Mouse (Mus musculus): ENCODE measurements at regions not wholly inside any gene's neighbourhood (a gene's known extent, or its start where the extent isn't known, plus 50 kb on each side); places are given as distances from the start of the nearest gene placed in this dataset.

GRCm38 (mm10) chr4:91180241-91181096 lies 220.1 kb downstream of the Elavl2 start:
- DNase-seq (ENCODE audit: low spot score in 2 of 2): no peak

GRCm38 (mm10) chr4:91164280-91165121 lies 236.1 kb downstream of the Elavl2 start:
- DNase-seq (ENCODE audit: low spot score in 2 of 2): no peak

GRCm38 (mm10) chr4:91157047-91157446 lies 243.5 kb downstream of the Elavl2 start:
- DNase-seq (ENCODE audit: low spot score in 2 of 2): no peak

GRCm38 (mm10) chr4:91144666-91145065 lies 255.9 kb downstream of the Elavl2 start:
- DNase-seq (ENCODE audit: low spot score in 2 of 2): no peak

- DNase-seq (ENCODE audit: low spot score in 2 of 2): peak in 1 of 2 experiments; percentile 2
Observed at GRCm38 (mm10) chr4:91143906-91144305, 256.7 kb downstream of the Elavl2 start.

GRCm38 (mm10) chr4:91135327-91135726 lies 265.3 kb downstream of the Elavl2 start:
- DNase-seq (ENCODE audit: low spot score in 2 of 2): no peak

GRCm38 (mm10) chr4:91132266-91132665 lies 268.3 kb downstream of the Elavl2 start:
- DNase-seq (ENCODE audit: low spot score in 2 of 2): peak in 1 of 2 experiments; percentile 44

GRCm38 (mm10) chr4:91120277-91120676 lies 280.3 kb downstream of the Elavl2 start:
- no peak for DNase-seq (ENCODE audit: low spot score in 2 of 2)

- peak; percentile 20 to 42 for DNase-seq (ENCODE audit: low spot score in 2 of 2)
Observed at GRCm38 (mm10) chr4:91116807-91117609, 283.6 kb downstream of the Elavl2 start.

GRCm38 (mm10) chr4:91111684-91112681 lies 288.6 kb downstream of the Elavl2 start:
- peak; percentile 50 to 81 for DNase-seq (ENCODE audit: low spot score in 2 of 2)

- DNase-seq (ENCODE audit: low spot score in 2 of 2): no peak
Observed at GRCm38 (mm10) chr4:91096086-91096485, 304.5 kb downstream of the Elavl2 start.

- no peak for DNase-seq (ENCODE audit: low spot score in 2 of 2)
Observed at GRCm38 (mm10) chr4:91094382-91094781, 306.2 kb downstream of the Elavl2 start.

- peak in 1 of 2 experiments; percentile 30 for DNase-seq (ENCODE audit: low spot score in 2 of 2)
Observed at GRCm38 (mm10) chr4:91093885-91094284, 306.7 kb downstream of the Elavl2 start.

- peak; percentile 11 to 31 for DNase-seq (ENCODE audit: low spot score in 2 of 2)
Observed at GRCm38 (mm10) chr4:91092323-91092722, 308.3 kb downstream of the Elavl2 start.

- no peak for DNase-seq (ENCODE audit: low spot score in 2 of 2)
Observed at GRCm38 (mm10) chr4:91091910-91092309, 308.7 kb downstream of the Elavl2 start.

GRCm38 (mm10) chr4:91083950-91084349 lies 316.6 kb downstream of the Elavl2 start:
- DNase-seq (ENCODE audit: low spot score in 2 of 2): peak in 1 of 2 experiments; percentile 29

GRCm38 (mm10) chr4:91081447-91081846 lies 319.1 kb downstream of the Elavl2 start:
- DNase-seq (ENCODE audit: low spot score in 2 of 2): no peak

GRCm38 (mm10) chr4:91080620-91081441 lies 319.8 kb downstream of the Elavl2 start:
- no peak for DNase-seq (ENCODE audit: low spot score in 2 of 2)

GRCm38 (mm10) chr4:91071263-91071662 lies 329.3 kb downstream of the Elavl2 start:
- DNase-seq (ENCODE audit: low spot score in 2 of 2): no peak

Measured in layer of hippocampus, adult 18-20 months (tissue).